21 mouse cellular contexts compared by ENCODE assay signal in the genomic region with DNA sequence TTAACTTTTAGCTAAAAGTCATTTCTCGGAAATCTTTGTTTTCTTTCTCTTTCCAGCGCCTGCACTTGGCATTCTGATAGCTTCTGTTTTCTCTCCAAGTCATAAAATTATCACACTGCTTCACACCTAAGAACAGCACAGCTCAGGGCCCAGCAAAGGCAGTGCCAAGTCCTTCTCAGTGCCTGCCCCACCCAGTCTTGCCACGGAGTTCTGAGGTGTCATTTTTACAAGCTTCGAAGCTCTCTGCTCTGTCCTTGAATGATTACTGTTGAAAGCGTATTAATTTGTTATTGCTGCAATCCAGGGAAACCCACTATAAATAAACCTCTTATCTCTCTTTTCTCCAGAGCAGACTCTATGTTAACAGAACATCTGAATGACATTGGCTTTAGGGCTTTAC. TPM values are rescaled to one million over a fixed set of nuclear protein-coding genes. Genes with fewer than 3 reads are reported as not detected.
DNase-seq lines count a peak whose midpoint lies in the region; ATAC-seq and TF ChIP-seq lines count a peak whose summit lies in the region.
"Had no signal": no experiment of that assay in that cellular context is flagged by ENCODE, and none has a peak within 500 bp of the region (broad histone marks: within the 10 kb centered on the region; RNA-seq: fewer than 3 reads in every experiment).

No protein-coding gene starts in this region.

- H3K36me3 ChIP-seq in forebrain, postnatal 0 days (ENCODE audit: insufficient read depth): no peaks in the 10 kb centered on the region
- peaks cover 12% of the 10 kb centered on the region for H3K36me3 ChIP-seq in forebrain, embryonic 12.5 days (replicated peaks)
- H3K36me3 ChIP-seq in heart, embryonic 13.5 days: no peaks in the 10 kb centered on the region
- H3K36me3 ChIP-seq: hindbrain, embryonic 13.5 days had no signal

- WGBS in forebrain, postnatal 0 days: 40% methylated on average over 5 of the region's 5 CpGs
- WGBS in forebrain, embryonic 12.5 days: 66% methylated on average over 5 of the region's 5 CpGs
- 15% methylated on average over 5 of the region's 5 CpGs for WGBS in heart, embryonic 13.5 days

- H3K9ac ChIP-seq in forebrain, postnatal 0 days: no peak overlapping the region
- H3K9ac ChIP-seq in forebrain, embryonic 12.5 days: no peak overlapping the region
- no peak overlapping the region for H3K9ac ChIP-seq in heart, embryonic 13.5 days
- H3K9ac ChIP-seq: embryonic facial prominence, embryonic 12.5 days; hindbrain, embryonic 13.5 days; limb, embryonic 15.5 days; liver, embryonic 14.5 days; lung, embryonic 14.5 days had no signal

- no peak for TF ChIP-seq CTCF in forebrain, postnatal 0 days (IDR thresholded peaks at IDR 0.05; ENCODE audit: low read depth)

- no peak overlapping the region for H3K27ac ChIP-seq in forebrain, postnatal 0 days (ENCODE audit: low read depth, low read length)
- no peak overlapping the region for H3K27ac ChIP-seq in forebrain, embryonic 12.5 days
- peak overlapping the region; percentile 55 for H3K27ac ChIP-seq in heart, embryonic 13.5 days (replicated peaks)
- H3K27ac ChIP-seq: embryonic facial prominence, embryonic 12.5 days; hindbrain, embryonic 13.5 days; limb, embryonic 15.5 days; liver, embryonic 14.5 days had no signal

- no peak overlapping the region for H3K4me3 ChIP-seq in forebrain, postnatal 0 days (ENCODE audit: low read depth, low read length)
- H3K4me3 ChIP-seq in forebrain, embryonic 12.5 days (replicated peaks): no peak overlapping the region
- H3K4me3 ChIP-seq in heart, embryonic 13.5 days: no peak overlapping the region
- H3K4me3 ChIP-seq: embryonic facial prominence, embryonic 12.5 days; hindbrain, embryonic 13.5 days; limb, embryonic 15.5 days had no signal

- DNase-seq in forebrain, postnatal 0 days: no peak
- DNase-seq in heart, postnatal 36 days: no peak
- DNase-seq in urinary bladder, postnatal 14 days (ENCODE audit: low spot score): peak; percentile 9
- no peak for DNase-seq in urinary bladder, postnatal 36 days (ENCODE audit: low spot score in 2 of 2)
- no peak for DNase-seq in cerebellum, postnatal 4 days (ENCODE audit: low spot score in 2 of 2)
- DNase-seq in spleen, postnatal 4 days (ENCODE audit: low spot score in 2 of 2): no peak
- DNase-seq: cerebellum, adult 11-12 months; cerebellum, postnatal 14 days; gastrocnemius, postnatal 10 days; kidney, adult 8-10 months; kidney, postnatal 10 days; left cerebral cortex, postnatal 4 days; lung, embryonic 14.5 days; lung, postnatal 4 days; right cerebral cortex, adult 18-20 months had no signal

- no peaks in the 10 kb centered on the region for H3K9me3 ChIP-seq in forebrain, postnatal 0 days (ENCODE audit: low read length)
- H3K9me3 ChIP-seq in forebrain, embryonic 12.5 days: no peaks in the 10 kb centered on the region
- no peaks in the 10 kb centered on the region for H3K9me3 ChIP-seq in heart, embryonic 13.5 days
- H3K9me3 ChIP-seq: embryonic facial prominence, embryonic 12.5 days; hindbrain, embryonic 13.5 days; limb, embryonic 15.5 days had no signal

- H3K4me1 ChIP-seq in forebrain, postnatal 0 days (ENCODE audit: insufficient read depth): no peaks in the 10 kb centered on the region
- no peaks in the 10 kb centered on the region for H3K4me1 ChIP-seq in forebrain, embryonic 12.5 days
- H3K4me1 ChIP-seq in heart, embryonic 13.5 days: peaks cover 16% of the 10 kb centered on the region
- H3K4me1 ChIP-seq: embryonic facial prominence, embryonic 12.5 days; hindbrain, embryonic 13.5 days; limb, embryonic 15.5 days had no signal

- no peaks in the 10 kb centered on the region for H3K27me3 ChIP-seq in forebrain, postnatal 0 days (ENCODE audit: insufficient read depth, low read length)
- no peaks in the 10 kb centered on the region for H3K27me3 ChIP-seq in forebrain, embryonic 12.5 days
- no peaks in the 10 kb centered on the region for H3K27me3 ChIP-seq in heart, embryonic 13.5 days (replicated peaks)
- H3K27me3 ChIP-seq: embryonic facial prominence, embryonic 12.5 days; hindbrain, embryonic 13.5 days; limb, embryonic 15.5 days had no signal

- intact Hi-C loops in heart, postnatal 36 days (cut with DNase I): no loop called here

- peak; percentile 42; the same call in 1 of the 2 replicates for ATAC-seq in forebrain, postnatal 0 days
- no peak for ATAC-seq in forebrain, embryonic 12.5 days (ENCODE audit: low FRiP score)
- ATAC-seq in heart, embryonic 13.5 days (ENCODE audit: extremely low read depth, insufficient number of reproducible peaks, low FRiP score, low TSS enrichment): no peak

- no peak overlapping the region for H3K4me2 ChIP-seq in forebrain, postnatal 0 days (ENCODE audit: low read depth)
- H3K4me2 ChIP-seq in forebrain, embryonic 12.5 days: no peak overlapping the region
- no peak overlapping the region for H3K4me2 ChIP-seq in heart, embryonic 13.5 days
- H3K4me2 ChIP-seq: embryonic facial prominence, embryonic 12.5 days; hindbrain, embryonic 13.5 days; limb, embryonic 15.5 days; lung, embryonic 14.5 days had no signal

RNA-seq across cellular contexts. Expression of gene Tnfaip6, which starts 15.7 kb away (rescaled TPM):
- total RNA-seq in forebrain, postnatal 0 days (2014; rRNA removed): 3.5 and 5.0 TPM in 2 replicates
- 3.7 and 5.0 TPM in 2 replicates for polyA plus RNA-seq in forebrain, postnatal 0 days (2015; fragmentation: Nextera tagmentation; extraction: Ambion mirVana)
- 22.9 and 25.9 TPM in 2 replicates for polyA plus RNA-seq in forebrain, embryonic 12.5 days (2016; fragmentation: Nextera tagmentation; extraction: Ambion mirVana)
- 2.5 and 3.6 TPM in 2 replicates for polyA plus RNA-seq in heart, embryonic 13.5 days (2015; fragmentation: Nextera tagmentation; extraction: Ambion mirVana)
- total RNA-seq in heart, postnatal 36 days (2021): 1 to 10 TPM; 1.0 to 1.2 TPM

RNA-seq across cellular contexts. Expression of gene Rif1, which starts 19.1 kb away (rescaled TPM):
- 28.9 and 31.9 TPM in 2 replicates for total RNA-seq in forebrain, postnatal 0 days (2014; rRNA removed)
- polyA plus RNA-seq in forebrain, postnatal 0 days (2015; fragmentation: Nextera tagmentation; extraction: Ambion mirVana): 6.8 and 9.3 TPM in 2 replicates
- polyA plus RNA-seq in forebrain, embryonic 12.5 days (2016; fragmentation: Nextera tagmentation; extraction: Ambion mirVana): 53.0 and 56.1 TPM in 2 replicates
- polyA plus RNA-seq in heart, embryonic 13.5 days (2015; fragmentation: Nextera tagmentation; extraction: Ambion mirVana): 16.3 and 16.6 TPM in 2 replicates
- 10 to 100 TPM; 19.5 to 25.1 TPM for total RNA-seq in heart, postnatal 36 days (2021)
